Mouse (Mus musculus) layer of hippocampus, adult 2 months (tissue): ENCODE measurements around the gene Qars. TPM values are rescaled to one million over a fixed set of nuclear protein-coding genes. Genes with fewer than 3 reads are reported as not detected.
A peak's percentile ranks its signal among the peaks of the same experiment; 100 is the strongest.

Experiments used
- DNase-seq, 2 experiments: peaks; one replicate each; pipeline ENCODE4 v3.0.0; 2022; ENCODE audit warnings: low spot score in 2 of 2
- H3K27ac ChIP-seq: fragments of 200-600 bp; 2 replicates; pipeline ENCODE4 v1.8.1; 2022
- H3K4me3 ChIP-seq: fragments of 200-600 bp; 2 replicates; pipeline ENCODE4 v1.8.1; 2022; ENCODE audit warnings: mild to moderate bottlenecking
- CTCF ChIP-seq: fragments of 200-600 bp; conservative IDR thresholded peaks from 2 replicates; pipeline ENCODE4 v1.8.1; 2022; ENCODE audit warnings: antibody characterized with exemption, mild to moderate bottlenecking, moderate library complexity
- long read RNA-seq, 2 experiments: library from polyadenylated mRNA; stranded (forward); transcript quantifications; one replicate each; pipeline ENCODE4 v2.0.0; 2021; ENCODE audit warnings: borderline mapping rate in 2 of 2
- total RNA-seq, 2 experiments: library from RNA; stranded (reverse); gene quantifications; 2 replicates each; pipeline ENCODE4 v1.2.3; 2021

The Qars gene
- total RNA-seq, result 10 to 100 TPM; 74.9 to 79.8 TPM
- long read RNA-seq, experiment 1, transcript Qars-201 (24 exons, 2,800 nt), result major isoform, 20 of 25 reads
- long read RNA-seq, experiment 1, partial matches to known transcripts, result 2 of 25 reads
- long read RNA-seq, experiment 1, other reads (novel, unspliced or antisense), result 3 of 25 reads
- long read RNA-seq, experiment 2, transcript Qars-201 (24 exons, 2,800 nt), result major isoform, 25 of 41 reads
- long read RNA-seq, experiment 2, partial matches to known transcripts, result 6 of 41 reads
- long read RNA-seq, experiment 2, other reads (novel, unspliced or antisense), result 10 of 41 reads

- no peak; the same call in 1 of the 2 replicates for TF ChIP-seq CTCF
These were observed at the start of gene Qars for GRCm38 (mm10) chr9:108507619-108508434. Qars (plus strand) TSS chr9:108507706.

DNA sequence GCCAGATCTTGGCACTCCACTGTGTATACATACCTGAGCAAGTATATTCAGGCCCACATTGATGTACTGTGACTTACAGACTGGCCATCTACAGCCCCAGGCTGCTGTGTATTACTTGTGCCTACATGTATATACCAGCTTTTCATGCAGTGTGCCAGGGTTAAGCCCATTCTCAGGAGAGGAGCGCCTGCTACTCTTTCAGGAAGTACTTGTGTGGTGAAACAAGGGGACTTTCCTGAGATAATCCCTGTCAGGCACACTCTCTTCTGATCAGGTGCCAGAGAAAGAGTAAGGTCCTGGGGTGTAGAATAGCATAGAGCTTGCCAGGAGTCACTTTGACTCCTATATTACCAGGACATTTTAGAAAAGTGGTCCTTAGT, 47.6 kb upstream of the Qars start:
- peak overlapping the region; percentile 95 for H3K27ac ChIP-seq
- H3K4me3 ChIP-seq, result peak overlapping the region; percentile 98
- no peak for DNase-seq
- TF ChIP-seq CTCF, result no peak

More at GRCm38 (mm10) chr9:108507619-108508434, at the start of gene Qars:
- peak within 1 kb of the TSS; percentile 78 for H3K4me3 ChIP-seq
- H3K27ac ChIP-seq, result peak within 1 kb of the TSS; percentile 83
- DNase-seq, result peak; percentile 87 to 94

- peak; percentile 87 to 88 for DNase-seq
- H3K27ac ChIP-seq, result peak within 1 kb of the TSS; percentile 95
These were observed 47.0 kb upstream of the Qars start, which contains the start of gene Ccdc71 for GRCm38 (mm10) chr9:108460319-108461178. Ccdc71 (plus strand) TSS chr9:108460527.

GRCm38 (mm10) chr9:108461181-108461631, 46.3 kb upstream of the Qars start, which contains the start of gene Klhdc8b:
Klhdc8b (minus strand) TSS chr9:108461581.
- no peak for DNase-seq
- Histone ChIP-seq H3K27ac (peak within 1 kb of the TSS; percentile 95), H3K4me3 (peak within 1 kb of the TSS; percentile 98)
- TF ChIP-seq CTCF, result no peak

More at GRCm38 (mm10) chr9:108460319-108461178, 47.0 kb upstream of the Qars start, which contains the start of gene Ccdc71:
- H3K4me3 ChIP-seq, result peak within 1 kb of the TSS; percentile 98
- TF ChIP-seq CTCF, result 0 out of 2 replicates have a peak, but pooled peaks have one; percentile 28

DNA sequence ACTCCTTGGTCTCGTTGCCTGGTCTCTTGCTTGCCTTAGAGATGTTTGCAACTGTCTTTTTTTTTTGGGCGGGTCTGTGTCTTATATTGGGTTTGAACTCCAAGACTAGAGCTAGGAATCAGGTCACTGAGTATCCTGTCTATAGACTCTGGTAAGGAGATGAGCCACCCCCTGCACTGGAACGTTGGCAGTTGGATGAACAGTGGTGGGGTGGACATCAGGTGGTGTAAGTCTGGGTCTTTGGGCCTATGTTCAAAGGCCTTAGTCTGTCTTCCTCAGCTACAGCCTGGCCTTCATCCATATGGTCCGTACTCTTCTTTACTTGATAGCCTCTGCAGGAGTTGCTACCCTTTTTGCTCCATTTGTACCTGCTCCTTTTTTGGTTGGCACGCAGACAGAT, 45.8 kb upstream of the Qars start:
- TF ChIP-seq CTCF, result no peak
- no peak for DNase-seq
- H3K4me3 ChIP-seq, result peak overlapping the region; percentile 98

DNA sequence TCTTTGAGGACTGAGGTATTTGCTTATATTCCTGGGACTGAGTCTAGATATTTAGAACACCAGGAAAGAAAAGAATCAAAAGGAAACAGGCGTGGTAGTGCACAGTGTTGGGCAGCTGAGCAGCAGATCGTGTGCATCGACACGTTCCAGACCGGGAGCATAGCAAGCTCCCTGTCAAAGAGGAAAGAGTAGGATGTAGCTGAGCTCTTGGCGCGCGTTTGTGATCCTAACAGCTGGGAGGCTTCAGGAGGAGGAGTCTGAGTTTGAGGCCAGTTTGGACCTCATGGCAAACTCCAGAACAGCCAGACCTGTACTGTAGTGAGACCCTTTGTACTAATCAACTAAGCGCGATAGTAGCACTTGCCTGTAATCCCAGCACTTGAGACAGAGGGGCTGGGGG, 45.3 kb upstream of the Qars start:
- no peak overlapping the region for H3K4me3 ChIP-seq
- no peak for DNase-seq
- TF ChIP-seq CTCF, result no peak
- H3K27ac ChIP-seq, result no peak overlapping the region

More for the DNA sequence above, 45.8 kb upstream of the Qars start:
- H3K27ac ChIP-seq, result no peak overlapping the region; the same call in 1 of the 2 replicates

- Histone ChIP-seq H3K4me3 (no peak overlapping the region), H3K27ac (no peak overlapping the region)
- no peak for TF ChIP-seq CTCF
- no peak for DNase-seq
These were observed 43.8 kb upstream of the Qars start for GRCm38 (mm10) chr9:108463713-108464112.

DNA sequence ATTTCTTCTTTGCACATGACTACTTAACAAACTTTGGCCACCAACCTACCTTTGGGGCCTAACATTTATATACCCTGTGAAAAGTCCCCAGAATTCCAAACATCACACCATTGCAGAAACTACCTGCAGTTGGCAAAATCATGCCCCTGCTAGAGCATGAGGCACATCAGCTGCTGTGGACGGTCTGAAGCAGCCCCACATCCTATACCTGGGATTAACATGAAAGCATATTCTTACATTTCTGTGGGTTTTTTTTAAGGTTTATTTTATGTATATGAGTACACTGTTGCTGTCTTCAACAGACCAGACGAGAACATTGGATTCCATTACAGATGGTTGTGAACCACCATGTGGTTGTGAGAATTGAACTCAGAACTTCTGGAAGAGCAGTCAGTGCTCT, 41.3 kb upstream of the Qars start:
- H3K4me3 ChIP-seq, result no peak overlapping the region
- H3K27ac ChIP-seq, result no peak overlapping the region
- TF ChIP-seq CTCF, result no peak
- no peak for DNase-seq

DNA sequence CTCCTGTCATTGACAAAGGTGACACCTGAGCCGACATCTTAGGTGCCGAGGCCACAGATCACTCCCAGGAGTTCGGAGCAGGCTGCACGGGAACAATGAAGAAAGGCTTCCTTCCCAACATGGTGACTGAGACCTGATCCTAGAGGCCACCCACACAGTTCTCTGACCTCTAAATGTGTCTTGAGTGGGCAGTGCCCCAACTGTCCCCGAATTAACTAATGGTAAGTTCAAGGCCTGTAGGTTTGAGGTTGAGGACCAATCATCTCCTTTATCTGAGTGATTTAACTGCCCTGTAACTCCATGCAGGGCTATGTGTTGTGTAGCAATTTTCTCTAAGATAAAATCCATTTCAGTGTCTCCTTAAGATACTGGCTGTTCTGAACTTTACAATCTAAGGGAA, 38.1 kb upstream of the Qars start:
- DNase-seq, result no peak
- no peak for TF ChIP-seq CTCF
- Histone ChIP-seq H3K27ac (no peak overlapping the region), H3K4me3 (no peak overlapping the region)

GRCm38 (mm10) chr9:108469845-108470244, 37.7 kb upstream of the Qars start:
- no peak for TF ChIP-seq CTCF
- H3K4me3 ChIP-seq, result no peak overlapping the region
- DNase-seq, result no peak
- no peak overlapping the region for H3K27ac ChIP-seq

DNA sequence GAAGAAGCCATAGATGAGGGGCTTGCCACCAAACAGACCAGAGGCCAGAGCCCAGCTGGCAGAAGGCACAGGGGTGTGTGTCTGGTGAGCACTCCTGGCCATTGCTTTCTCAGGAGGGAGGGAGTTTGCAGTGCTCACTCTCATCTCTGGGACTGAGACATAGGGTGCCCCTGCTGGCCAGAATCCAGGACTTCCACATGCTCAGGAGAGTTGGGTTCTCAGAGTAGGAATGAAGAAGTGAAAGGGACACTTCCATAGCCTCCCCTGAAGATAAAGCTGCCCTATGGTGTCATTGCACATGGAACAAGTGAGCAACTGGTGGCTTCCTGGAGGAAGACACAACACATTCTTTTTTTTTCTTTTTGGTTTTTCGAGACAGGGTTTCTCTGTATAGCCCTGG, 33.0 kb upstream of the Qars start:
- TF ChIP-seq CTCF, result no peak
- no peak for DNase-seq
- no peak overlapping the region for H3K4me3 ChIP-seq
- H3K27ac ChIP-seq, result no peak overlapping the region

- TF ChIP-seq CTCF, result no peak
- DNase-seq, result no peak
- Histone ChIP-seq H3K27ac (peak overlapping the region; percentile 83), H3K4me3 (peak overlapping the region; percentile 42)
These were observed 28.8 kb upstream of the Qars start for GRCm38 (mm10) chr9:108478638-108479156.

DNA sequence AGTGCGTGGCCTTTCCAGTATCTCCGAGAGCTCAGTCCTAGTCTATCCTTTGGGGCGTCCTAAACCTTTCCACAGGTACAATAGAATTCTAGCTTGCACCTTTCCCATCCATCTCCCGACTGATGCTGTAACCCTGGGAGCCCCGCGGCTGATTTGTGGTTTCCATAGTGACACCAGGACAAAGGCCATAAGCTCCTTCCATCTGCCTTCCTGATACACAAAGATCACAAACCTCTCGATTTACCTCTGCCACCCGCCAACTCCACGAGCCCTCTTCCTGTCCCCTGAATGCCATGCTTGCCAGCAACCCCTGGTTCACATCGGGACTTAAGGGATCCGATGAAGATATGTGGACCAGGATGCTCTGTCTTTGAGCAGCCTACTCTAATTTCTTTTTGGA, 28.3 kb upstream of the Qars start:
- no peak for TF ChIP-seq CTCF
- Histone ChIP-seq H3K27ac (peak overlapping the region; percentile 83), H3K4me3 (peak overlapping the region; percentile 51)
- DNase-seq, result no peak
